Mouse (Mus musculus) layer of hippocampus, adult 11-12 months (tissue): ENCODE results near the gene Maml2.
A peak's percentile ranks its signal among the peaks of the same experiment; 100 is the strongest.
"Not testable (repeated sequence)": the region's sequence is repeated elsewhere in the genome, so short reads cannot be mapped to it uniquely, and the experiment has no call there.

Source experiments
- DNase-seq: peaks from one replicate; pipeline ENCODE4 v3.0.0; 2022; ENCODE audit warnings: low spot score

Maml2 gene

GRCm38 (mm10) chr9:13678026-13678425 is 380.3 kb downstream of the Maml2 start:
- DNase-seq = no peak

GRCm38 (mm10) chr9:13679696-13680095 is 381.9 kb downstream of the Maml2 start:
- no peak for DNase-seq

- DNase-seq = no peak
Observed at GRCm38 (mm10) chr9:13681147-13681546, 383.4 kb downstream of the Maml2 start.

- DNase-seq = peak; percentile 76
Observed at GRCm38 (mm10) chr9:13681581-13682038, 383.9 kb downstream of the Maml2 start.

GRCm38 (mm10) chr9:13684327-13684934 is 386.7 kb downstream of the Maml2 start:
- no peak for DNase-seq

GRCm38 (mm10) chr9:13686977-13687659 is 389.4 kb downstream of the Maml2 start:
- peak; percentile 30 for DNase-seq

- DNase-seq = no peak
Observed at GRCm38 (mm10) chr9:13688997-13689396, 391.2 kb downstream of the Maml2 start.

GRCm38 (mm10) chr9:13690321-13690720 is 392.6 kb downstream of the Maml2 start:
- DNase-seq = no peak

- DNase-seq = no peak
Observed at GRCm38 (mm10) chr9:13693693-13694284, 396.0 kb downstream of the Maml2 start.

- DNase-seq = peak; percentile 61
Observed at GRCm38 (mm10) chr9:13694293-13694692, 396.5 kb downstream of the Maml2 start.

GRCm38 (mm10) chr9:13697041-13697811 is 399.5 kb downstream of the Maml2 start:
- no peak for DNase-seq

GRCm38 (mm10) chr9:13697869-13698268 is 400.1 kb downstream of the Maml2 start:
- no peak for DNase-seq

- DNase-seq = no peak
Observed at GRCm38 (mm10) chr9:13699061-13699780, 401.5 kb downstream of the Maml2 start.

- no peak for DNase-seq
Observed at GRCm38 (mm10) chr9:13699781-13700116, 402.0 kb downstream of the Maml2 start.

GRCm38 (mm10) chr9:13701773-13702172 is 404.0 kb downstream of the Maml2 start:
- peak; percentile 44 for DNase-seq

- no peak for DNase-seq
Observed at GRCm38 (mm10) chr9:13703100-13703499, 405.3 kb downstream of the Maml2 start.

GRCm38 (mm10) chr9:13704917-13705316 is 407.2 kb downstream of the Maml2 start:
- no peak for DNase-seq

- DNase-seq = no peak
Observed at GRCm38 (mm10) chr9:13707066-13707555, 409.4 kb downstream of the Maml2 start.

GRCm38 (mm10) chr9:13709436-13709835 is 411.7 kb downstream of the Maml2 start:
- no peak for DNase-seq

- not testable (repeated sequence) for DNase-seq
Observed at GRCm38 (mm10) chr9:13715891-13716290, 418.1 kb downstream of the Maml2 start.

GRCm38 (mm10) chr9:13716316-13717099 is 418.8 kb downstream of the Maml2 start:
- DNase-seq = peak; percentile 89
